Mouse (Mus musculus) adrenal gland, postnatal 10 days (tissue): ENCODE measurements around the gene S100z. TPM values are rescaled to one million over a fixed set of nuclear protein-coding genes. Genes with fewer than 3 reads are reported as not detected.

Source experiments
- DNase-seq: peaks from one replicate; pipeline ENCODE4 v3.0.0; 2021; ENCODE audit warnings: mixed read lengths
- total RNA-seq, 2 experiments: library from RNA; stranded (reverse); gene quantifications; 2 replicates each; pipeline ENCODE4 v1.2.3; 2021

S100z gene
- total RNA-seq, 2 experiments from 2014 or later: not detected

DNA sequence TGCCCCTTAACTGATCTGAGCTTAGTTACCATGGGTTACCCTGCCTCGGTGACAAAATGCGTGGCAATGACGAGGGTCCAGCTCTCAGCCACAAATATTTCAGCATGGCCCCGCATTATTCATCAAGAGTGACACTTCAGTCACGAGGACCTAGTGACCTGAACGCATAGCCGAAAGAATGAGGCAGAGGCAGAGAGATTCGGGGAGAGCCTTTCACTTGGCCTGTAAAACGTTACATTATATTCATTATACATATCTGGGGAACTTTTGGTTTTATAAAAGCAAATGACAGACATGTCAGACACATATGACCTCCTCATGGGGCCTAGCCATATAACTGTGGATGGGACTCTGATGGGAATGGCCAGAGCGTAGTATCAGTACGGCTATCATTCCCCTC, 33.7 kb downstream of the S100z start, which contains the start of gene Crhbp:
Crhbp (minus strand) TSS at position 101 of the 400 bp plus-strand sequence.
- no peak for DNase-seq

DNA sequence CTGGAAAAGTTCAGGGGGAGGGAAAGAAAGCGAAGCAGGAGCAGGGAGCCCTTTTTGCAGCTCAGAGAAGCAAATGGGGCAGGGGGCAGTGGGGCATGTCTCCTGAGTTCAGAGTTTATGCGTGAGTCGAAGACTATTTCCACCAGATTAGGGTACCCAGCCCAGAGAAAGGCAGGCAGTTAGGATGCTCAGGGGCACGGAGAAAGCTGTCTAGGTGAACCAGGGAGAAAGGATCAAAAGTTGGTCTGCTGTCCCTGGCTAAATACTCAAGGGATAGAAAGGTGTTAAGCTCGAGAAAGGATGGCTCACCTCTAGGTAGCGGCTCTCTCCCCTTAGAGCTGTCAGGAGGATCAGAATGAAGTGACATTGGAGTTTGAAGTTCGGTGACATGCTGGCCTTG, 34.2 kb downstream of the S100z start:
- no peak for DNase-seq

GRCm38 (mm10) chr13:95443376-95444233, 34.9 kb downstream of the S100z start:
- DNase-seq: peak; percentile 5

DNA sequence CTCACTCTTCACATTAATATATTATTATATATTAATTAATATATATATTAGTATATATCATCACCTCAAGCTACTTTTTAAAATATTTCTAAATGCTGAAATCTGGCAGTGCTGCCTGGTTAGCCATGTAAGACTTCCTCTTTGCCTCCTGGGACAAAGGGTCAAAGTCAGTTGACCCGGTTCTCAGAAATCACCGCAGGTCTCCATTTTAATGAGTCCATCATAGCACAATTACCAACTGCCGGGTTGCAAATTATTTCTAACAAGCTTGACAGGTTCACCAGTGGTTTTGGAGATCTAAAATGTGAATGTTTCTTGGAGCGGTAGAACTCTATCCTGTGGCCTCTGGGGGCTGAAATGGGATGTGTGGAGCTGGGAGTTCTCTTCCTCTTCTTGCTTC, 35.6 kb downstream of the S100z start:
- no peak for DNase-seq

DNA sequence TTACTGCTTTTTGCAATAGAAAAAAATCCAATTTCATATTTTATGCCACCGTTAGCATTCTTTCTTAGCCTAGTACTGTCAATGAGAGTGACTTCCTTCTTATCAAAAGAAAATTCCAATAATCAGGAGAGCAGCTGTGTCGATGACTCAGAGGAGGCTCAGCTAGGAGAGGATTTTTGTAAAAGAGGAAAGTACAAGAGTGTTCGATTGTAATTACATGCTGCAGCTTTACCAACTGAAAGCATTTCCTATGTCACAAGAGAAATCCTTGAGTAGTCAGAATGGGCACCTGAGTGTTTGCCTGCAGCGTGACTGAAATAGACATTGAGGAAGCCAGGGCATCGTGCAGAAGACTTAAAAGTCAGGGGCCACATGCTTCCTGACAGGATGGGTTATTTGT, 39.0 kb downstream of the S100z start:
- DNase-seq: no peak

GRCm38 (mm10) chr13:95431760-95432159, 46.8 kb downstream of the S100z start:
- DNase-seq: no peak

- no peak for DNase-seq
Observed at GRCm38 (mm10) chr13:95427499-95427898, 51.0 kb downstream of the S100z start.

Other genes with a start within 250 kb of the S100z start
- 10 to 100 TPM; 72.0 to 77.5 TPM for gene Pde8b, start 228.4 kb downstream of the S100z start, total RNA-seq
- gene Zbed3, start 155.1 kb downstream of the S100z start, total RNA-seq: 10 to 100 TPM; 34.9 to 36.3 TPM
- 10 to 100 TPM; 30.0 to 36.7 TPM for gene Aggf1, start 103.4 kb downstream of the S100z start, total RNA-seq
- gene Crhbp, start 33.8 kb downstream of the S100z start, total RNA-seq: not detected
- under 1 TPM; 0.63 to 0.82 TPM for gene F2rl1, start 46.5 kb upstream of the S100z start, total RNA-seq
- gene F2r, start 139.8 kb upstream of the S100z start, total RNA-seq: 10 to 100 TPM; 61.1 to 81.8 TPM
- under 1 TPM; 0.24 to 0.36 TPM for gene F2rl2, start 218.1 kb upstream of the S100z start, total RNA-seq